Mouse (Mus musculus) CH12.LX (cell line): ENCODE measurements around the gene Grifin.

Experiments
- CTCF ChIP-seq, 2 experiments: IDR thresholded peaks in 1 of 2; conservative IDR thresholded peaks in 1 of 2; 2 replicates each; pipeline ENCODE4 v1.5.1; 2011 to 2012; ENCODE audit warnings: low read depth in 2 of 2, low read length in 2 of 2, improper control_type of control experiment in 1 of 2, inconsistent platforms in 1 of 2, mild to moderate bottlenecking in 1 of 2, moderate library complexity in 1 of 2
- IRF4 ChIP-seq: IDR thresholded peaks from 2 replicates; pipeline ENCODE4 v1.6.1; 2014; ENCODE audit warnings: low read depth, mild to moderate bottlenecking, inconsistent platforms, low read length, improper control_type of control experiment
- MAX ChIP-seq: IDR thresholded peaks from 2 replicates; pipeline ENCODE4 v1.6.1; 2011; ENCODE audit warnings: low read length, improper control_type of control experiment
- NELFE ChIP-seq: IDR thresholded peaks from 2 replicates; pipeline ENCODE4 v1.6.1; 2011; ENCODE audit warnings: low read depth, low read length, improper control_type of control experiment
- POLR2A ChIP-seq: IDR thresholded peaks from 2 replicates; pipeline ENCODE4 v1.6.1; 2011; ENCODE audit warnings: low read depth, mild to moderate bottlenecking, improper control_type of control experiment, low read length
- USF1 ChIP-seq: IDR thresholded peaks from 2 replicates; pipeline ENCODE4 v1.6.1; 2014; ENCODE audit warnings: low read depth, mild to moderate bottlenecking, inconsistent platforms, low read length, improper control_type of control experiment
- USF2 ChIP-seq: conservative IDR thresholded peaks from 2 replicates; pipeline ENCODE4 v1.6.1; 2011; ENCODE audit warnings: low read depth, low read length, improper control_type of control experiment
- ZC3H11A ChIP-seq: IDR thresholded peaks from 2 replicates; pipeline ENCODE4 v1.6.1; 2012; ENCODE audit warnings: low read depth, mild to moderate bottlenecking, inconsistent platforms, low read length, improper control_type of control experiment
- ZKSCAN1 ChIP-seq: IDR thresholded peaks from 2 replicates; pipeline ENCODE4 v1.6.1; 2012; ENCODE audit warnings: low read depth, inconsistent platforms, low read length, improper control_type of control experiment, borderline replicate concordance

- no peak for TF ChIP-seq NELFE
- no peak for TF ChIP-seq USF2
- no peak for TF ChIP-seq IRF4
- TF ChIP-seq CTCF (conservative IDR thresholded peaks at IDR 0.05 in 1 of 2, IDR thresholded peaks at IDR 0.05 in 1 of 2; ENCODE audit: low read depth in 2 of 2, low read length in 2 of 2) = no peak
- TF ChIP-seq POLR2A = no peak
- no peak for TF ChIP-seq ZC3H11A
- TF ChIP-seq MAX = no peak
- no peak for TF ChIP-seq USF1
- TF ChIP-seq ZKSCAN1 = no peak
Measured at GRCm38 (mm10) chr5:140542811-140543575, 21.9 kb downstream of the Grifin start.
